Mouse (Mus musculus) fibroblast of lung, adult 2 months (primary cell): ENCODE data around the gene Vti1b.
"Not testable (repeated sequence)": the region's sequence is repeated elsewhere in the genome, so short reads cannot be mapped to it uniquely, and the experiment has no call there.

ENCODE experiments used
- DNase-seq: peaks from one replicate; pipeline ENCODE4 v3.0.0-alpha.2; 2011; ENCODE audit warnings: low read depth

The Vti1b gene

GRCm38 (mm10) chr12:79172019-79172941 is at the start of gene Vti1b:
TSS of gene Vti1b (minus strand) at chr12:79172667.
- DNase-seq, result peak; percentile 76

- DNase-seq, result no peak
These were observed 45.0 kb upstream of the Vti1b start for GRCm38 (mm10) chr12:79217511-79217910.

- no peak for DNase-seq
These were observed 39.0 kb upstream of the Vti1b start for GRCm38 (mm10) chr12:79211447-79211846.

GRCm38 (mm10) chr12:79208703-79209464 is 36.4 kb upstream of the Vti1b start, which contains the start of gene Rdh12:
TSS of gene Rdh12 (plus strand) at chr12:79208914.
- peak; percentile 20 for DNase-seq

- DNase-seq, result no peak
These were observed 29.4 kb upstream of the Vti1b start for GRCm38 (mm10) chr12:79201882-79202281.

GRCm38 (mm10) chr12:79197105-79197504 is 24.6 kb upstream of the Vti1b start:
- no peak for DNase-seq

- DNase-seq, result peak; percentile 42
These were observed 21.0 kb upstream of the Vti1b start for GRCm38 (mm10) chr12:79193441-79193840.

- no peak for DNase-seq
These were observed 19.7 kb upstream of the Vti1b start, which contains the start of gene Rdh11 for GRCm38 (mm10) chr12:79192193-79192592. TSS of gene Rdh11 (minus strand) at chr12:79192293.

- peak; percentile 71 for DNase-seq
These were observed 19.2 kb upstream of the Vti1b start for GRCm38 (mm10) chr12:79191701-79192100.

- DNase-seq, result peak; percentile 70
These were observed 18.6 kb upstream of the Vti1b start for GRCm38 (mm10) chr12:79190931-79191673.

- DNase-seq, result not testable (repeated sequence)
These were observed 12.7 kb upstream of the Vti1b start for GRCm38 (mm10) chr12:79185160-79185559.

GRCm38 (mm10) chr12:79175998-79176397 is 3.5 kb upstream of the Vti1b start:
- DNase-seq, result no peak

GRCm38 (mm10) chr12:79173721-79174120 is 1.3 kb upstream of the Vti1b start:
- DNase-seq, result no peak

- DNase-seq, result no peak
These were observed 1.0 kb downstream of the Vti1b start for GRCm38 (mm10) chr12:79171269-79171995.

GRCm38 (mm10) chr12:79170421-79170820 is 2.0 kb downstream of the Vti1b start:
- peak; percentile 25 for DNase-seq

- DNase-seq, result no peak
These were observed 3.3 kb downstream of the Vti1b start for GRCm38 (mm10) chr12:79169173-79169572.

GRCm38 (mm10) chr12:79162876-79163275 is 9.6 kb downstream of the Vti1b start:
- DNase-seq, result no peak

GRCm38 (mm10) chr12:79149653-79150052 is 22.8 kb downstream of the Vti1b start:
- no peak for DNase-seq

GRCm38 (mm10) chr12:79141384-79141783 is 31.1 kb downstream of the Vti1b start:
- no peak for DNase-seq

- no peak for DNase-seq
These were observed 31.7 kb downstream of the Vti1b start for GRCm38 (mm10) chr12:79140811-79141210.

GRCm38 (mm10) chr12:79139417-79139816 is 33.0 kb downstream of the Vti1b start:
- DNase-seq, result no peak
